Mouse (Mus musculus) neutrophil, adult 59 days (primary cell): ENCODE results near the gene Klra5. TPM values are rescaled to one million over a fixed set of nuclear protein-coding genes. Genes with fewer than 3 reads are reported as not detected.

Experiments
- total RNA-seq, 2 experiments: library from RNA; stranded (reverse); gene quantifications; 1 replicate in 1 of 2; 2 replicates in 1 of 2; pipeline ENCODE4 v1.2.4; 2023

The Klra5 gene
- total RNA-seq, result not detected

GRCm38 (mm10) chr6:129917476-129917946 is at the start of gene Klra5:
Gene Klra5, minus strand, starts transcription at chr6:129917650.

GRCm38 (mm10) chr6:129876549-129876948 is 40.9 kb downstream of the Klra5 start, which contains the start of gene Klra17:
Gene Klra17, minus strand, starts transcription at chr6:129876672.

GRCm38 (mm10) chr6:129862349-129862748 is 55.1 kb downstream of the Klra5 start, which contains the start of gene Gm17631:
Gene Gm17631, plus strand, starts transcription at chr6:129862649.

Other genes with a start within 250 kb of the Klra5 start
- gene Klrc1, start 238.7 kb downstream of the Klra5 start, total RNA-seq, result not detected
- under 1 TPM in 1 of 2 experiments, not detected in 1; 0.44 TPM for gene Klri1, start 200.5 kb downstream of the Klra5 start, total RNA-seq
- not detected for gene Klri2, start 177.2 kb downstream of the Klra5 start, total RNA-seq
- not detected for gene Gm156, start 133.4 kb downstream of the Klra5 start, total RNA-seq
- gene Gm17631, start 55.0 kb downstream of the Klra5 start, total RNA-seq, result not detected
- gene Klra17, start 41.0 kb downstream of the Klra5 start, total RNA-seq, result 10 to 100 TPM; 55.4 to 59.7 TPM
- not detected for gene Klra6, start 109.3 kb upstream of the Klra5 start, total RNA-seq
- not detected for gene Klra4, start 149.6 kb upstream of the Klra5 start, total RNA-seq
- 1 to 10 TPM in 1 of 2 experiments, under 1 TPM in 1; 0.93 to 1.4 TPM for gene Klra8, start 212.2 kb upstream of the Klra5 start, total RNA-seq